In genomic region chr7:109480765-109481197, GRCm38 (mm10) we compare ENCODE assay signal across 8 mouse cellular contexts. TPM values are rescaled to one million over a fixed set of nuclear protein-coding genes. Genes with fewer than 3 reads are reported as not detected.
DNase-seq lines count a peak whose midpoint lies in the region; ATAC-seq lines count a peak whose summit lies in the region.

No protein-coding gene starts in this region.

- no peaks in the 10 kb centered on the region for H3K4me1 ChIP-seq in forebrain, embryonic 11.5 days (replicated peaks; ENCODE audit: control insufficient read depth, insufficient read depth, low read length)
- no peaks in the 10 kb centered on the region for H3K4me1 ChIP-seq in intestine, embryonic 14.5 days (replicated peaks; ENCODE audit: control insufficient read depth, insufficient read depth, low read length)

- peak; percentile 33 for DNase-seq in adrenal gland, postnatal 10 days
- no peak for DNase-seq in adrenal gland, adult 8-10 months
- peak; percentile 13 for DNase-seq in 3T3-L1 (ENCODE audit: low read depth, low spot score)
- DNase-seq in forebrain, embryonic 11.5 days (ENCODE audit: low spot score), result no peak
- no peak for DNase-seq in intestine, embryonic 14.5 days (ENCODE audit: low spot score)
- peak; percentile 29 for DNase-seq in mesoderm, embryonic 11.5 days (ENCODE audit: low read depth, low spot score)
- no peak for DNase-seq in cerebellum, adult 9-10 months

- H3K27ac ChIP-seq in forebrain, embryonic 11.5 days (ENCODE audit: low read depth, low read length), result no peak overlapping the region
- H3K27ac ChIP-seq in intestine, embryonic 14.5 days (ENCODE audit: low read depth), result no peak overlapping the region

- no peaks in the 10 kb centered on the region for H3K36me3 ChIP-seq in forebrain, embryonic 11.5 days (ENCODE audit: control insufficient read depth, insufficient read depth, low read length)
- no peaks in the 10 kb centered on the region for H3K36me3 ChIP-seq in intestine, embryonic 14.5 days (ENCODE audit: control insufficient read depth, insufficient read depth, low read length)

- H3K4me3 ChIP-seq in forebrain, embryonic 11.5 days (ENCODE audit: low read depth, low read length), result no peak overlapping the region
- no peak overlapping the region for H3K4me3 ChIP-seq in intestine, embryonic 14.5 days (ENCODE audit: low read depth, low read length)

- H3K27me3 ChIP-seq in forebrain, embryonic 11.5 days (ENCODE audit: control insufficient read depth, insufficient read depth, low read length), result no peaks in the 10 kb centered on the region
- no peaks in the 10 kb centered on the region for H3K27me3 ChIP-seq in intestine, embryonic 14.5 days (replicated peaks; ENCODE audit: control insufficient read depth, insufficient read depth, low read length)

- H3K9ac ChIP-seq in forebrain, embryonic 11.5 days (ENCODE audit: low read length), result no peak overlapping the region
- H3K9ac ChIP-seq in intestine, embryonic 14.5 days (ENCODE audit: low read length), result no peak overlapping the region

- no peaks in the 10 kb centered on the region for H3K9me3 ChIP-seq in forebrain, embryonic 11.5 days (ENCODE audit: control insufficient read depth, low read length)
- H3K9me3 ChIP-seq in intestine, embryonic 14.5 days (ENCODE audit: control insufficient read depth, low read length), result no peaks in the 10 kb centered on the region

- ATAC-seq in forebrain, embryonic 11.5 days (replicated peaks; ENCODE audit: low FRiP score), result no peak
- peak; percentile 56 for ATAC-seq in intestine, embryonic 14.5 days (replicated peaks; ENCODE audit: low FRiP score, low TSS enrichment, low read depth)
- no peak for ATAC-seq in megakaryocyte, adult 5-6 weeks (ENCODE audit: poor library complexity, severe bottlenecking)

- H3K4me2 ChIP-seq in forebrain, embryonic 11.5 days (ENCODE audit: low read depth, low read length, severe bottlenecking), result peak overlapping the region; percentile 31; the same call in 1 of the 2 replicates
- peak overlapping the region; percentile 14; the same call in 1 of the 2 replicates for H3K4me2 ChIP-seq in intestine, embryonic 14.5 days (ENCODE audit: low read length)

- WGBS in forebrain, embryonic 11.5 days, result 16% methylated on average over 7 of the region's 7 CpGs
- WGBS in intestine, embryonic 14.5 days, result 30% methylated on average over 7 of the region's 7 CpGs

RNA-seq across cellular contexts. Expression of gene Trim66, which starts 27.2 kb away (rescaled TPM):
- under 1 TPM; 0.48 to 0.85 TPM for total RNA-seq in adrenal gland, postnatal 10 days (2021)
- under 1 TPM; 0.17 to 0.42 (median 0.35) TPM for total RNA-seq in adrenal gland, adult 8-10 months (2022)
- polyA plus RNA-seq in forebrain, embryonic 11.5 days (2014; fragmentation: Nextera tagmentation; extraction: Ambion mirVana), result 0.37 and 0.67 TPM in 2 replicates
- 0.15 TPM in 1 of 2 replicates, not detected in the other for polyA plus RNA-seq in intestine, embryonic 14.5 days (2014; fragmentation: Nextera tagmentation; extraction: Ambion mirVana)
- total RNA-seq in megakaryocyte, adult 5-6 weeks (2015), result 0.11 TPM in 1 of 2 replicates, not detected in the other
- 0.08 TPM in 1 of 2 replicates, not detected in the other for total RNA-seq in megakaryocyte, adult 5-6 weeks (2017)

RNA-seq across cellular contexts. Expression of gene Rpl27a, which starts 38.2 kb away (rescaled TPM):
- 100 to 1,000 TPM; 227 to 237 TPM for total RNA-seq in adrenal gland, postnatal 10 days (2021)
- 100 to 1,000 TPM; 217 to 234 (median 223) TPM for total RNA-seq in adrenal gland, adult 8-10 months (2022)
- 103 and 119 TPM in 2 replicates for polyA plus RNA-seq in forebrain, embryonic 11.5 days (2014; fragmentation: Nextera tagmentation; extraction: Ambion mirVana)
- polyA plus RNA-seq in intestine, embryonic 14.5 days (2014; fragmentation: Nextera tagmentation; extraction: Ambion mirVana), result 164 and 177 TPM in 2 replicates
- 370 and 392 TPM in 2 replicates for total RNA-seq in megakaryocyte, adult 5-6 weeks (2015)
- total RNA-seq in megakaryocyte, adult 5-6 weeks (2017), result 556 and 612 TPM in 2 replicates

RNA-seq across cellular contexts. Expression of gene Stk33, which starts 41.9 kb away (rescaled TPM):
- under 1 TPM; 0.76 to 0.84 TPM for total RNA-seq in adrenal gland, postnatal 10 days (2021)
- 1 to 10 TPM in 3 of 4 experiments, under 1 TPM in 1; 0.38 to 2.0 (median 1.4) TPM for total RNA-seq in adrenal gland, adult 8-10 months (2022)
- 9.4 and 13.4 TPM in 2 replicates for polyA plus RNA-seq in forebrain, embryonic 11.5 days (2014; fragmentation: Nextera tagmentation; extraction: Ambion mirVana)
- 0.55 and 0.87 TPM in 2 replicates for polyA plus RNA-seq in intestine, embryonic 14.5 days (2014; fragmentation: Nextera tagmentation; extraction: Ambion mirVana)
- total RNA-seq in megakaryocyte, adult 5-6 weeks (2015), result not detected in 2 replicates
- not detected in 2 replicates for total RNA-seq in megakaryocyte, adult 5-6 weeks (2017)

Comparison
In these comparisons a context has a peak if more than half of its experiments do, and no peak if none do; other contexts are left out.
1. DNase-seq: peak in adrenal gland, postnatal 10 days (single experiment), 3T3-L1 (single experiment) and mesoderm, embryonic 11.5 days (single experiment); none in adrenal gland, adult 8-10 months (single experiment), forebrain, embryonic 11.5 days (single experiment), intestine, embryonic 14.5 days (single experiment) and cerebellum, adult 9-10 months (single experiment).